Comparison of ENCODE assay signal across 11 mouse cellular contexts in the genomic region with DNA sequence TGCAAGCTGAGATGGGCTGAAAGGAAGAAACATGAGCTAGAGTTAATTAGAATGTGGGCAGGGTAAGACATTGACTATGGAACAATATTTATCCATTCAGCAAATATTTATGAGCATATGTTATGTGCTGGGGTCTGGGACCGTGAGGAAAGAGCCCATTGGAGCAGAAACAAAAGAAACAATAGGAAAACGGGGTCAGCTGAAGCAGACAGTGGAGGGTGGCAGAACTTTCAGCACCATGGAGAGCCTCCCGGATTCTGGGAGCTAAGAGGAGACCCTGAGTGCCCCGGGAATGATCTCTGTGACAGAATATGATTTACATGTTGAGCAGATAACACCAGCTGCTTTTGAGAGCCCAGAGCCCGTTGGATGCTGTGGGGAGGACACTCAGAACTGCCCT. TPM values are rescaled to one million over a fixed set of nuclear protein-coding genes. Genes with fewer than 3 reads are reported as not detected.
DNase-seq lines count a peak whose midpoint lies in the region; ATAC-seq lines count a peak whose summit lies in the region.
"Had no signal": no experiment of that assay in that cellular context is flagged by ENCODE, and none has a peak within 500 bp of the region (broad histone marks: within the 10 kb centered on the region; RNA-seq: fewer than 3 reads in every experiment).

No protein-coding gene starts in this region.

- WGBS in kidney, embryonic 14.5 days, result 5% methylated on average over 5 of the region's 5 CpGs
- 9% methylated on average over 5 of the region's 5 CpGs for WGBS in forebrain, embryonic 12.5 days
- 5% methylated on average over 5 of the region's 5 CpGs for WGBS in midbrain, embryonic 12.5 days

- H3K4me2 ChIP-seq in kidney, embryonic 14.5 days (replicated peaks; ENCODE audit: low read depth, low read length), result no peak overlapping the region
- no peak overlapping the region for H3K4me2 ChIP-seq in forebrain, embryonic 12.5 days
- no peak overlapping the region for H3K4me2 ChIP-seq in midbrain, embryonic 12.5 days (replicated peaks)
- H3K4me2 ChIP-seq: embryonic facial prominence, embryonic 15.5 days; limb, embryonic 13.5 days had no signal

- H3K27ac ChIP-seq in kidney, embryonic 14.5 days (ENCODE audit: low read depth, low read length), result no peak overlapping the region
- H3K27ac ChIP-seq in forebrain, embryonic 12.5 days, result peak overlapping the region; percentile 42; the same call in 1 of the 2 replicates
- H3K27ac ChIP-seq in midbrain, embryonic 12.5 days (replicated peaks), result peak overlapping the region; percentile 67
- H3K27ac ChIP-seq: embryonic facial prominence, embryonic 15.5 days; limb, embryonic 13.5 days; stomach, postnatal 0 days had no signal

- no peaks in the 10 kb centered on the region for H3K27me3 ChIP-seq in kidney, embryonic 14.5 days (ENCODE audit: control insufficient read depth, insufficient read depth, low read length)
- no peaks in the 10 kb centered on the region for H3K27me3 ChIP-seq in forebrain, embryonic 12.5 days
- no peaks in the 10 kb centered on the region for H3K27me3 ChIP-seq in midbrain, embryonic 12.5 days
- H3K27me3 ChIP-seq: embryonic facial prominence, embryonic 15.5 days; limb, embryonic 13.5 days had no signal

- no peak overlapping the region for H3K4me3 ChIP-seq in kidney, embryonic 14.5 days (ENCODE audit: low read length)
- no peak overlapping the region for H3K4me3 ChIP-seq in forebrain, embryonic 12.5 days (replicated peaks)
- no peak overlapping the region for H3K4me3 ChIP-seq in midbrain, embryonic 12.5 days
- H3K4me3 ChIP-seq: embryonic facial prominence, embryonic 15.5 days; limb, embryonic 13.5 days had no signal

- peaks cover 5% of the 10 kb centered on the region; the same call in 1 of the 2 replicates for H3K9me3 ChIP-seq in kidney, embryonic 14.5 days (ENCODE audit: control insufficient read depth, low read length)
- H3K9me3 ChIP-seq in forebrain, embryonic 12.5 days, result peaks cover 9% of the 10 kb centered on the region; the same call in 1 of the 2 replicates
- H3K9me3 ChIP-seq in midbrain, embryonic 12.5 days, result 0 out of 2 replicates have a peak, but pooled peaks cover 8% of the 10 kb centered on the region
- H3K9me3 ChIP-seq: embryonic facial prominence, embryonic 15.5 days had no signal

- DNase-seq in kidney, postnatal 4 days, result peak; percentile 72 to 75
- peak; percentile 49 for DNase-seq in ZHBTc4 (ENCODE audit: low read depth, low spot score)
- DNase-seq in cerebellum, postnatal 10 days, result no peak
- DNase-seq in cerebellum, adult 18-20 months, result no peak
- DNase-seq: kidney, adult 9 months had no signal

- H3K4me1 ChIP-seq in kidney, embryonic 14.5 days (ENCODE audit: control insufficient read depth, insufficient read depth, low read length), result no peaks in the 10 kb centered on the region
- H3K4me1 ChIP-seq in forebrain, embryonic 12.5 days, result peaks cover 30% of the 10 kb centered on the region
- H3K4me1 ChIP-seq in midbrain, embryonic 12.5 days, result peaks cover 36% of the 10 kb centered on the region
- H3K4me1 ChIP-seq: embryonic facial prominence, embryonic 15.5 days; limb, embryonic 13.5 days had no signal

- H3K36me3 ChIP-seq in kidney, embryonic 14.5 days (ENCODE audit: control insufficient read depth, insufficient read depth, low read length), result no peaks in the 10 kb centered on the region
- H3K36me3 ChIP-seq in forebrain, embryonic 12.5 days (replicated peaks), result peaks cover 13% of the 10 kb centered on the region
- H3K36me3 ChIP-seq in midbrain, embryonic 12.5 days, result peaks cover 21% of the 10 kb centered on the region; the same call in 1 of the 2 replicates
- H3K36me3 ChIP-seq: embryonic facial prominence, embryonic 15.5 days; limb, embryonic 13.5 days had no signal

- no peak for ATAC-seq in kidney, embryonic 14.5 days (ENCODE audit: low FRiP score, low TSS enrichment)
- no peak for ATAC-seq in forebrain, embryonic 12.5 days (ENCODE audit: low FRiP score)
- ATAC-seq in midbrain, embryonic 12.5 days (ENCODE audit: low FRiP score, low read depth), result peak; percentile 44; the same call in 1 of the 2 replicates

- H3K9ac ChIP-seq in kidney, embryonic 14.5 days (ENCODE audit: low read depth, low read length), result no peak overlapping the region
- no peak overlapping the region for H3K9ac ChIP-seq in forebrain, embryonic 12.5 days
- H3K9ac ChIP-seq in midbrain, embryonic 12.5 days (replicated peaks), result no peak overlapping the region
- H3K9ac ChIP-seq: embryonic facial prominence, embryonic 15.5 days; limb, embryonic 13.5 days had no signal

RNA-seq across cellular contexts. Expression of gene Srrm4, which starts 37.7 kb away (rescaled TPM):
- 0.10 and 0.32 TPM in 2 replicates for polyA plus RNA-seq in kidney, embryonic 14.5 days (2014; fragmentation: Nextera tagmentation; extraction: Ambion mirVana)
- 21.6 and 22.4 TPM in 2 replicates for polyA plus RNA-seq in forebrain, embryonic 12.5 days (2016; fragmentation: Nextera tagmentation; extraction: Ambion mirVana)
- polyA plus RNA-seq in midbrain, embryonic 12.5 days (2016; fragmentation: Nextera tagmentation; extraction: Ambion mirVana), result 21.8 and 24.0 TPM in 2 replicates

Comparison
In these comparisons a context has a peak if more than half of its experiments do, and no peak if none do; other contexts are left out.
1. DNase-seq: peak in kidney, postnatal 4 days (2 of 2) and ZHBTc4 (single experiment); none in cerebellum, postnatal 10 days (0 of 2) and cerebellum, adult 18-20 months (0 of 2).
2. RNA of gene Srrm4, which starts 37.7 kb away (polyA plus RNA-seq): 21.6 to 22.4 TPM in forebrain, embryonic 12.5 days and 21.8 to 24.0 TPM in midbrain, embryonic 12.5 days; 0.10 to 0.32 TPM in kidney, embryonic 14.5 days; every median in the first group is over 10 times any median in the second.